Mouse (Mus musculus): ENCODE measurements around the gene Daxx.
"Not testable (repeated sequence)": the region's sequence is repeated elsewhere in the genome, so short reads cannot be mapped to it uniquely, and the experiment has no call there.

Daxx gene

GRCm38 (mm10) chr17:33941381-33941780 is 32.2 kb downstream of the Daxx start:
- DNase-seq (ENCODE audit: low spot score in 2 of 2): no peak

- no peak for DNase-seq (ENCODE audit: low spot score in 2 of 2)
These were observed 34.2 kb downstream of the Daxx start for GRCm38 (mm10) chr17:33943454-33943853.

- no peak for DNase-seq (ENCODE audit: low spot score in 2 of 2)
These were observed 38.3 kb downstream of the Daxx start for GRCm38 (mm10) chr17:33947430-33948089.

GRCm38 (mm10) chr17:33948090-33948904 is 39.1 kb downstream of the Daxx start:
- no peak for DNase-seq (ENCODE audit: low spot score in 2 of 2)

- DNase-seq (ENCODE audit: low spot score in 2 of 2): no peak
These were observed 39.8 kb downstream of the Daxx start for GRCm38 (mm10) chr17:33948905-33949537.

GRCm38 (mm10) chr17:33950131-33950625 is 41.0 kb downstream of the Daxx start:
- DNase-seq (ENCODE audit: low spot score in 2 of 2): no peak

- DNase-seq (ENCODE audit: low spot score in 2 of 2): peak; percentile 47 to 59
These were observed 42.1 kb downstream of the Daxx start, which contains the start of gene B3galt4 for GRCm38 (mm10) chr17:33951021-33951946. Gene B3galt4 (minus strand): TSS chr17:33951488.

GRCm38 (mm10) chr17:33952015-33952414 is 42.8 kb downstream of the Daxx start:
- not testable (repeated sequence) for DNase-seq (ENCODE audit: low spot score in 2 of 2)

GRCm38 (mm10) chr17:33952879-33953278 is 43.7 kb downstream of the Daxx start:
- no peak for DNase-seq (ENCODE audit: low spot score in 2 of 2)

GRCm38 (mm10) chr17:33953310-33953709 is 44.1 kb downstream of the Daxx start:
- no peak for DNase-seq (ENCODE audit: low spot score in 2 of 2)

GRCm38 (mm10) chr17:33953961-33954565 is 44.8 kb downstream of the Daxx start:
- DNase-seq (ENCODE audit: low spot score in 2 of 2): no peak

- DNase-seq (ENCODE audit: low spot score in 2 of 2): no peak
These were observed 45.7 kb downstream of the Daxx start for GRCm38 (mm10) chr17:33954646-33955554.

- peak; percentile 89 to 95 for DNase-seq (ENCODE audit: low spot score in 2 of 2)
These were observed 46.5 kb downstream of the Daxx start, which contains the start of the genes Vps52 and Rps18 for GRCm38 (mm10) chr17:33955555-33956214. Gene Vps52 (plus strand): TSS chr17:33955812. Gene Rps18 (minus strand): TSS chr17:33956001.

GRCm38 (mm10) chr17:33956336-33956735 is 47.1 kb downstream of the Daxx start:
- DNase-seq (ENCODE audit: low spot score in 2 of 2): no peak

GRCm38 (mm10) chr17:33957493-33957892 is 48.3 kb downstream of the Daxx start:
- DNase-seq (ENCODE audit: low spot score in 2 of 2): no peak

- DNase-seq (ENCODE audit: low spot score in 2 of 2): no peak
These were observed 49.2 kb downstream of the Daxx start for GRCm38 (mm10) chr17:33958451-33958850.

- DNase-seq (ENCODE audit: low spot score in 2 of 2): no peak
These were observed 49.9 kb downstream of the Daxx start for GRCm38 (mm10) chr17:33959135-33959534.

GRCm38 (mm10) chr17:33959948-33960347 is 50.7 kb downstream of the Daxx start:
- no peak for DNase-seq (ENCODE audit: low spot score in 2 of 2)

GRCm38 (mm10) chr17:33962876-33963275 is 53.7 kb downstream of the Daxx start:
- DNase-seq (ENCODE audit: low spot score in 2 of 2): no peak

Data from spleen, postnatal 14 days (tissue).